Mouse (Mus musculus): ENCODE measurements around the gene Tcf7l2. TPM values are rescaled to one million over a fixed set of nuclear protein-coding genes. Genes with fewer than 3 reads are reported as not detected.

The Tcf7l2 gene
- total and polyA plus RNA-seq, 2 experiments, result 3.2 to 14.6 TPM

- Histone ChIP-seq H3K36me3 (ENCODE audit: control insufficient read depth, insufficient read depth, low read length) (peaks cover 5% of the 10 kb centered on the region; the same call in 1 of the 2 replicates), H3K27me3 (ENCODE audit: control insufficient read depth, insufficient read depth, low read length) (no peaks in the 10 kb centered on the region), H3K4me1 (ENCODE audit: control insufficient read depth, insufficient read depth, low read length) (peaks cover 16% of the 10 kb centered on the region), H3K4me3 (ENCODE audit: insufficient read depth, low read depth, low read length) (no peak overlapping the region), H3K9ac (ENCODE audit: low read depth, low read length) (no peak overlapping the region), H3K79me2 (ENCODE audit: control insufficient read depth, insufficient read depth, low read length) (peaks cover 10% of the 10 kb centered on the region; the same call in 1 of the 2 replicates), H3K27ac (replicated peaks; ENCODE audit: insufficient read depth, low read depth, low read length) (0 out of 2 replicates have a peak overlapping the region, but pooled peaks have one; percentile 45)
- 79% methylated on average over 10 of the region's 10 CpGs for WGBS
- no peak for TF ChIP-seq CTCF (IDR thresholded peaks at IDR 0.05; ENCODE audit: low read depth, low read length)
- TF ChIP-seq POLR2A (IDR thresholded peaks at IDR 0.05; ENCODE audit: extremely low read depth, insufficient read depth, low read length), result no peak
- DNase-seq (ENCODE audit: extremely low read depth, low read depth, low spot score), result peak; percentile 80
Measured at GRCm38 (mm10) chr19:55825951-55826507, 84.4 kb downstream of the Tcf7l2 start.

- peaks cover 7% of the 10 kb centered on the region; the same call in 1 of the 2 replicates for H3K36me3 ChIP-seq (ENCODE audit: control insufficient read depth, insufficient read depth, low read length)
- H3K4me3 ChIP-seq (ENCODE audit: insufficient read depth, low read depth, low read length), result no peak overlapping the region
- no peak overlapping the region for H3K27ac ChIP-seq (replicated peaks; ENCODE audit: insufficient read depth, low read depth, low read length)
- H3K4me1 ChIP-seq (ENCODE audit: control insufficient read depth, insufficient read depth, low read length), result peaks cover 16% of the 10 kb centered on the region
- H3K9ac ChIP-seq (ENCODE audit: low read depth, low read length), result no peak overlapping the region
- WGBS, result 73% methylated on average over 13 of the region's 13 CpGs
- no peaks in the 10 kb centered on the region for H3K27me3 ChIP-seq (ENCODE audit: control insufficient read depth, insufficient read depth, low read length)
- TF ChIP-seq POLR2A (IDR thresholded peaks at IDR 0.05; ENCODE audit: extremely low read depth, insufficient read depth, low read length), result no peak
- no peak for TF ChIP-seq CTCF (IDR thresholded peaks at IDR 0.05; ENCODE audit: low read depth, low read length)
- no peak for DNase-seq (ENCODE audit: extremely low read depth, low read depth, low spot score)
- H3K79me2 ChIP-seq (ENCODE audit: control insufficient read depth, insufficient read depth, low read length), result peaks cover 16% of the 10 kb centered on the region; the same call in 1 of the 2 replicates
Measured at GRCm38 (mm10) chr19:55827613-55828259, 86.1 kb downstream of the Tcf7l2 start.

- H3K36me3 ChIP-seq (ENCODE audit: control insufficient read depth, insufficient read depth, low read length), result peaks cover 7% of the 10 kb centered on the region; the same call in 1 of the 2 replicates
Measured at GRCm38 (mm10) chr19:55830976-55831559, 89.4 kb downstream of the Tcf7l2 start.

GRCm38 (mm10) chr19:55832122-55832521, 90.5 kb downstream of the Tcf7l2 start:
- H3K36me3 ChIP-seq (ENCODE audit: control insufficient read depth, insufficient read depth, low read length), result peaks cover 7% of the 10 kb centered on the region; the same call in 1 of the 2 replicates
- 90% methylated on average over 4 of the region's 4 CpGs for WGBS
- no peak for TF ChIP-seq CTCF (IDR thresholded peaks at IDR 0.05; ENCODE audit: low read depth, low read length)
- TF ChIP-seq POLR2A (IDR thresholded peaks at IDR 0.05; ENCODE audit: extremely low read depth, insufficient read depth, low read length), result no peak
- H3K4me3 ChIP-seq (ENCODE audit: insufficient read depth, low read depth, low read length), result no peak overlapping the region
- H3K27ac ChIP-seq (replicated peaks; ENCODE audit: insufficient read depth, low read depth, low read length), result no peak overlapping the region
- DNase-seq (ENCODE audit: extremely low read depth, low read depth, low spot score), result no peak
- peaks cover 18% of the 10 kb centered on the region for H3K79me2 ChIP-seq (ENCODE audit: control insufficient read depth, insufficient read depth, low read length)
- H3K4me1 ChIP-seq (ENCODE audit: control insufficient read depth, insufficient read depth, low read length), result peaks cover 2% of the 10 kb centered on the region; the same call in 1 of the 2 replicates
- no peak overlapping the region for H3K9ac ChIP-seq (ENCODE audit: low read depth, low read length)
- H3K27me3 ChIP-seq (ENCODE audit: control insufficient read depth, insufficient read depth, low read length), result no peaks in the 10 kb centered on the region

More at GRCm38 (mm10) chr19:55830976-55831559, 89.4 kb downstream of the Tcf7l2 start:
- WGBS, result 96% methylated on average over 9 of the region's 9 CpGs
- peaks cover 16% of the 10 kb centered on the region; the same call in 1 of the 2 replicates for H3K79me2 ChIP-seq (ENCODE audit: control insufficient read depth, insufficient read depth, low read length)
- H3K9ac ChIP-seq (ENCODE audit: low read depth, low read length), result no peak overlapping the region
- H3K27me3 ChIP-seq (ENCODE audit: control insufficient read depth, insufficient read depth, low read length), result no peaks in the 10 kb centered on the region
- TF ChIP-seq POLR2A (IDR thresholded peaks at IDR 0.05; ENCODE audit: extremely low read depth, insufficient read depth, low read length) (no peak), CTCF (IDR thresholded peaks at IDR 0.05; ENCODE audit: low read depth, low read length) (no peak)
- no peak for DNase-seq (ENCODE audit: extremely low read depth, low read depth, low spot score)
- H3K4me1 ChIP-seq (ENCODE audit: control insufficient read depth, insufficient read depth, low read length), result peaks cover 6% of the 10 kb centered on the region
- no peak overlapping the region for H3K27ac ChIP-seq (replicated peaks; ENCODE audit: insufficient read depth, low read depth, low read length)
- H3K4me3 ChIP-seq (ENCODE audit: insufficient read depth, low read depth, low read length), result no peak overlapping the region

GRCm38 (mm10) chr19:55833807-55834385, 92.3 kb downstream of the Tcf7l2 start:
- peaks cover 11% of the 10 kb centered on the region for H3K4me1 ChIP-seq (ENCODE audit: control insufficient read depth, insufficient read depth, low read length)
- TF ChIP-seq CTCF (IDR thresholded peaks at IDR 0.05; ENCODE audit: low read depth, low read length), result no peak
- no peak for TF ChIP-seq POLR2A (IDR thresholded peaks at IDR 0.05; ENCODE audit: extremely low read depth, insufficient read depth, low read length)
- peaks cover 4% of the 10 kb centered on the region; the same call in 1 of the 2 replicates for H3K36me3 ChIP-seq (ENCODE audit: control insufficient read depth, insufficient read depth, low read length)
- no peak overlapping the region for H3K4me3 ChIP-seq (ENCODE audit: insufficient read depth, low read depth, low read length)
- WGBS, result 98% methylated on average over 4 of the region's 4 CpGs
- H3K27me3 ChIP-seq (ENCODE audit: control insufficient read depth, insufficient read depth, low read length), result no peaks in the 10 kb centered on the region
- H3K79me2 ChIP-seq (ENCODE audit: control insufficient read depth, insufficient read depth, low read length), result peaks cover 19% of the 10 kb centered on the region
- DNase-seq (ENCODE audit: extremely low read depth, low read depth, low spot score), result no peak
- no peak overlapping the region for H3K27ac ChIP-seq (replicated peaks; ENCODE audit: insufficient read depth, low read depth, low read length)
- H3K9ac ChIP-seq (ENCODE audit: low read depth, low read length), result no peak overlapping the region

Measured in liver, adult 2 months (tissue).